In genomic region chr15:77822057-77822466, GRCm38 (mm10) we compare ENCODE assay signal across 8 mouse cellular contexts. TPM values are rescaled to one million over a fixed set of nuclear protein-coding genes. Genes with fewer than 3 reads are reported as not detected.
A peak's percentile ranks its signal among the peaks of the same experiment; 100 is the strongest.
DNase-seq lines count a peak whose midpoint lies in the region; ATAC-seq and TF ChIP-seq lines count a peak whose summit lies in the region.

No protein-coding gene starts in this region.

- peak; percentile 10 for TF ChIP-seq POLR2A in myocyte (IDR thresholded peaks at IDR 0.05; ENCODE audit: insufficient read length, low read depth)

- H3K27ac ChIP-seq in heart, embryonic 14.5 days (replicated peaks in 1 of 2; ENCODE audit: control insufficient read depth in 1 of 2, insufficient read depth in 1 of 2, low read depth in 2 of 2, low read length in 2 of 2), result peak overlapping the region; percentile 74 to 76
- H3K27ac ChIP-seq in heart, embryonic 16.5 days (ENCODE audit: low read length), result peak overlapping the region; percentile 77
- peak overlapping the region; percentile 67 for H3K27ac ChIP-seq in limb, embryonic 13.5 days

- ATAC-seq in heart, embryonic 14.5 days (ENCODE audit: insufficient number of reproducible peaks, insufficient read depth, low FRiP score, low read depth), result no peak
- ATAC-seq in heart, embryonic 16.5 days (replicated peaks; ENCODE audit: extremely low read depth, insufficient read depth, low FRiP score), result no peak
- ATAC-seq in limb, embryonic 13.5 days (ENCODE audit: low FRiP score, low read depth), result no peak

- intact Hi-C loops in heart, postnatal 25 days (cut with DNase I), result loop anchor here (2.0 kb wide), 1 partner anchor 19 kb away; no protein-coding TSS in a partner anchor

- peak overlapping the region; percentile 49 for H3K9ac ChIP-seq in heart, embryonic 14.5 days (ENCODE audit: low read length)
- H3K9ac ChIP-seq in heart, embryonic 16.5 days (ENCODE audit: low read length), result peak overlapping the region; percentile 50
- no peak overlapping the region; the same call in 1 of the 2 replicates for H3K9ac ChIP-seq in limb, embryonic 13.5 days

- peak overlapping the region; percentile 26; the same call in 1 of the 2 replicates for H3K4me2 ChIP-seq in heart, embryonic 14.5 days (ENCODE audit: low read length)
- no peak overlapping the region for H3K4me2 ChIP-seq in heart, embryonic 16.5 days (ENCODE audit: low read depth, low read length)
- no peak overlapping the region for H3K4me2 ChIP-seq in limb, embryonic 13.5 days (replicated peaks)
- peak overlapping the region; percentile 81 for H3K4me2 ChIP-seq in myocyte (ENCODE audit: low read depth)

- H3ac ChIP-seq in myocyte (ENCODE audit: control insufficient read depth, insufficient read length), result no peak overlapping the region

- H3K9me3 ChIP-seq in heart, embryonic 14.5 days (ENCODE audit: control insufficient read depth, low read length), result no peaks in the 10 kb centered on the region
- no peaks in the 10 kb centered on the region for H3K9me3 ChIP-seq in heart, embryonic 16.5 days (replicated peaks; ENCODE audit: control insufficient read depth, low read length)
- H3K9me3 ChIP-seq in limb, embryonic 13.5 days, result no peaks in the 10 kb centered on the region

- peaks cover 71 to 89% of the 10 kb centered on the region in 2 experiments for H3K4me1 ChIP-seq in heart, embryonic 14.5 days (ENCODE audit: control insufficient read depth in 2 of 2, insufficient read depth in 2 of 2, low read length in 2 of 2)
- H3K4me1 ChIP-seq in heart, embryonic 16.5 days (ENCODE audit: control insufficient read depth, insufficient read depth, low read length), result peaks cover 89% of the 10 kb centered on the region
- peaks cover 72% of the 10 kb centered on the region for H3K4me1 ChIP-seq in limb, embryonic 13.5 days

- DNase-seq in heart, postnatal 25 days (ENCODE audit: low spot score), result no peak
- no peak for DNase-seq in embryo, embryonic 10.5 days (ENCODE audit: low spot score)
- no peak for DNase-seq in cerebellum, adult 9-10 months
- DNase-seq in cerebellum, adult 18-20 months, result no peak

- WGBS in heart, embryonic 14.5 days, result 26% methylated on average over 5 of the region's 5 CpGs
- WGBS in heart, embryonic 16.5 days, result 39% methylated on average over 5 of the region's 5 CpGs
- 45% methylated on average over 5 of the region's 5 CpGs for WGBS in limb, embryonic 13.5 days

- peaks cover 8% of the 10 kb centered on the region; the same call in 1 of the 2 replicates for H3K36me3 ChIP-seq in heart, embryonic 14.5 days (ENCODE audit: control insufficient read depth, insufficient read depth, low read length)
- H3K36me3 ChIP-seq in heart, embryonic 16.5 days (ENCODE audit: control insufficient read depth, insufficient read depth), result 0 out of 2 replicates have a peak, but pooled peaks cover 2% of the 10 kb centered on the region
- no peaks in the 10 kb centered on the region for H3K36me3 ChIP-seq in limb, embryonic 13.5 days
- H3K36me3 ChIP-seq in myocyte (ENCODE audit: control insufficient read depth, insufficient read depth), result peaks cover 18% of the 10 kb centered on the region

- H3K79me2 ChIP-seq in myocyte (ENCODE audit: control insufficient read depth, insufficient read depth), result peaks cover 100% of the 10 kb centered on the region

- H3K4me3 ChIP-seq in heart, embryonic 14.5 days (ENCODE audit: control insufficient read depth in 1 of 2, insufficient read depth in 1 of 2, low read depth in 1 of 2, low read length in 2 of 2), result no peak overlapping the region
- H3K4me3 ChIP-seq in heart, embryonic 16.5 days (ENCODE audit: low read length), result no peak overlapping the region
- no peak overlapping the region for H3K4me3 ChIP-seq in limb, embryonic 13.5 days
- H3K4me3 ChIP-seq in myocyte, result no peak overlapping the region

- no peaks in the 10 kb centered on the region for H3K27me3 ChIP-seq in heart, embryonic 14.5 days (ENCODE audit: control insufficient read depth, insufficient read depth, low read length)
- no peaks in the 10 kb centered on the region for H3K27me3 ChIP-seq in heart, embryonic 16.5 days (ENCODE audit: control insufficient read depth, insufficient read depth, low read length)
- no peaks in the 10 kb centered on the region for H3K27me3 ChIP-seq in limb, embryonic 13.5 days
- H3K27me3 ChIP-seq in myocyte (ENCODE audit: control insufficient read depth, insufficient read depth, insufficient read length), result no peaks in the 10 kb centered on the region

TF ChIP-seq in myocyte, 11 proteins besides CTCF, POLR2A, EP300 and RAD21:
- no peak for TF ChIP-seq REST (IDR thresholded peaks at IDR 0.05; ENCODE audit: insufficient read depth, insufficient read length)
- TF ChIP-seq POLR2AphosphoS2 (IDR thresholded peaks at IDR 0.05; ENCODE audit: insufficient read length, low read depth), result peak; percentile 31

RNA-seq across cellular contexts. Expression of gene Myh9, which starts 19.9 kb away (rescaled TPM):
- 31.0 and 32.8 TPM in 2 replicates for polyA plus RNA-seq in heart, embryonic 14.5 days (2014; fragmentation: Nextera tagmentation; extraction: Ambion mirVana)
- 100 to 1,000 TPM; 122 to 124 TPM for total RNA-seq in heart, postnatal 25 days (2021)
- 22.8 and 29.7 TPM in 2 replicates for polyA plus RNA-seq in heart, embryonic 16.5 days (2015; fragmentation: Nextera tagmentation; extraction: Ambion mirVana)
- polyA plus RNA-seq in limb, embryonic 13.5 days (2015; fragmentation: Nextera tagmentation; extraction: Ambion mirVana), result 34.1 and 38.1 TPM in 2 replicates
- 466 TPM for polyA plus RNA-seq in myocyte (2012; fragmentation: generic; extraction: Trizol)

Comparison
In these comparisons a context has a peak if more than half of its experiments do, and no peak if none do; other contexts are left out.
1. H3K4me2 ChIP-seq: peak in heart, embryonic 14.5 days (single experiment) and myocyte (single experiment); none in heart, embryonic 16.5 days (single experiment) and limb, embryonic 13.5 days (single experiment).
2. RNA of gene Myh9, which starts 19.9 kb away (polyA plus RNA-seq): 466 TPM in myocyte (single experiment); 34.1 to 38.1 TPM in limb, embryonic 13.5 days, 31.0 to 32.8 TPM in heart, embryonic 14.5 days and 22.8 to 29.7 TPM in heart, embryonic 16.5 days; every median in the first group is over 10 times any median in the second.
3. Peak in every context shown above with its lines, with median percentiles within 50 percentile points of each other: H3K27ac ChIP-seq.